Mouse (Mus musculus) ES-E14 (cell line): ENCODE measurements around the gene B4galt2.

Experiments
- CHD2 ChIP-seq: IDR thresholded peaks from 2 replicates; pipeline ENCODE4 v1.6.1; 2014; ENCODE audit warnings: mild to moderate bottlenecking, low read depth, low read length, inconsistent platforms
- HCFC1 ChIP-seq: IDR thresholded peaks from 2 replicates; pipeline ENCODE4 v1.6.1; 2012; ENCODE audit warnings: low read length, inconsistent platforms, borderline replicate concordance; ENCODE audit not compliant: insufficient read depth
- ZNF384 ChIP-seq: IDR thresholded peaks from 2 replicates; pipeline ENCODE4 v1.6.1; 2012; ENCODE audit warnings: low read depth, low read length, inconsistent platforms

DNA sequence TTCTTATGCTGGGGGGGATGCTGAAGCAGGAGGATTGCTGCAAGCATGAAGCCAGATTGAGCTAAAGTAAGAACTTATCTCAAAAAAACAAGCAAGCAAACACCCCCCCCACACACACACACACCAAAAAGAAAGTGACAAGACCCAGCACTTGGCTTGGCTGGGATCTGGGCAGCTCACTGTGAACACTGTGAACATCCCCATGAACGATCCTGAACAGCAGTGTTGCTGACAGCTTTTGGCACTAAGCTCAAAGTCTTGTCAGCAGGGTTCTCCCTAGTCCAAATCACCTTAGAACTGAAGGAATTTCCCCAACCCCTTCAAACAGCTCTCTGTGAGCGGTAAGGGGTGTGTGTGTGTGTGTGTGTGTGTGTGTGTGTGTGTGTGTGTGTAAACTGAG lies 40.2 kb upstream of the B4galt2 start:
- TF ChIP-seq CHD2 (no peak), ZNF384 (no peak), HCFC1 (no peak)
